Mouse (Mus musculus): ENCODE measurements at regions not wholly inside any gene's neighbourhood (a gene's known extent, or its start where the extent isn't known, plus 50 kb on each side); places are given as distances from the start of the nearest gene placed in this dataset.

GRCm38 (mm10) chr4:69898831-69899230, 511.4 kb downstream of the Cdk5rap2 start:
- Histone ChIP-seq H3K9ac (no peak overlapping the region), H3K36me3 (replicated peaks; ENCODE audit: control insufficient read depth, insufficient read depth) (no peaks in the 10 kb centered on the region), H3K4me1 (replicated peaks; ENCODE audit: control insufficient read depth, insufficient read depth, low read length) (no peaks in the 10 kb centered on the region), H3K4me2 (replicated peaks) (no peak overlapping the region), H3K27me3 (ENCODE audit: control insufficient read depth, insufficient read depth, low read length) (no peaks in the 10 kb centered on the region), H3K27ac (no peak overlapping the region), H3K9me3 (ENCODE audit: control insufficient read depth, low read length) (no peaks in the 10 kb centered on the region), H3K4me3 (replicated peaks; ENCODE audit: low read length) (no peak overlapping the region)
- DNase-seq (ENCODE audit: low spot score): no peak
- ATAC-seq (ENCODE audit: low FRiP score): no peak
- 72% methylated on average over 1 of the region's 1 CpGs for WGBS

GRCm38 (mm10) chr4:69896111-69896510, 514.1 kb downstream of the Cdk5rap2 start:
- Histone ChIP-seq H3K9me3 (ENCODE audit: control insufficient read depth, low read length) (no peaks in the 10 kb centered on the region), H3K27ac (no peak overlapping the region), H3K36me3 (replicated peaks; ENCODE audit: control insufficient read depth, insufficient read depth) (no peaks in the 10 kb centered on the region), H3K4me2 (replicated peaks) (no peak overlapping the region), H3K4me1 (replicated peaks; ENCODE audit: control insufficient read depth, insufficient read depth, low read length) (no peaks in the 10 kb centered on the region), H3K9ac (no peak overlapping the region), H3K4me3 (replicated peaks; ENCODE audit: low read length) (no peak overlapping the region), H3K27me3 (ENCODE audit: control insufficient read depth, insufficient read depth, low read length) (no peaks in the 10 kb centered on the region)
- 81% methylated on average over 1 of the region's 1 CpGs for WGBS
- ATAC-seq (ENCODE audit: low FRiP score) (no peak), DNase-seq (ENCODE audit: low spot score) (no peak)

- Histone ChIP-seq H3K4me3 (replicated peaks; ENCODE audit: low read length) (no peak overlapping the region), H3K27me3 (ENCODE audit: control insufficient read depth, insufficient read depth, low read length) (no peaks in the 10 kb centered on the region), H3K4me1 (replicated peaks; ENCODE audit: control insufficient read depth, insufficient read depth, low read length) (0 out of 2 replicates have a peak, but pooled peaks cover 2% of the 10 kb centered on the region), H3K9ac (no peak overlapping the region), H3K9me3 (ENCODE audit: control insufficient read depth, low read length) (no peaks in the 10 kb centered on the region), H3K36me3 (replicated peaks; ENCODE audit: control insufficient read depth, insufficient read depth) (no peaks in the 10 kb centered on the region), H3K4me2 (replicated peaks) (no peak overlapping the region), H3K27ac (no peak overlapping the region)
- ATAC-seq (ENCODE audit: low FRiP score) (no peak), DNase-seq (ENCODE audit: low spot score) (no peak)
Observed at GRCm38 (mm10) chr4:69892829-69893175, 517.4 kb downstream of the Cdk5rap2 start.

GRCm38 (mm10) chr4:69891898-69892828, 518.1 kb downstream of the Cdk5rap2 start:
- H3K9ac ChIP-seq: no peak overlapping the region
- H3K9me3 ChIP-seq (ENCODE audit: control insufficient read depth, low read length): no peaks in the 10 kb centered on the region
- H3K4me3 ChIP-seq (replicated peaks; ENCODE audit: low read length): no peak overlapping the region
- no peak for DNase-seq (ENCODE audit: low spot score)
- H3K4me1 ChIP-seq (replicated peaks; ENCODE audit: control insufficient read depth, insufficient read depth, low read length): 0 out of 2 replicates have a peak, but pooled peaks cover 2% of the 10 kb centered on the region
- H3K27ac ChIP-seq: no peak overlapping the region
- H3K27me3 ChIP-seq (ENCODE audit: control insufficient read depth, insufficient read depth, low read length): no peaks in the 10 kb centered on the region
- WGBS: 34% methylated on average over 8 of the region's 8 CpGs
- peak; percentile 59; the same call in 1 of the 2 replicates for ATAC-seq (ENCODE audit: low FRiP score)
- no peak overlapping the region for H3K4me2 ChIP-seq (replicated peaks)
- H3K36me3 ChIP-seq (replicated peaks; ENCODE audit: control insufficient read depth, insufficient read depth): no peaks in the 10 kb centered on the region

GRCm38 (mm10) chr4:69890655-69891054, 519.6 kb downstream of the Cdk5rap2 start:
- 59% methylated on average over 2 of the region's 2 CpGs for WGBS
- Histone ChIP-seq H3K27ac (no peak overlapping the region), H3K9me3 (ENCODE audit: control insufficient read depth, low read length) (no peaks in the 10 kb centered on the region)

GRCm38 (mm10) chr4:69889931-69890634, 520.2 kb downstream of the Cdk5rap2 start:
- no peak overlapping the region for H3K9ac ChIP-seq
- ATAC-seq (ENCODE audit: low FRiP score) (no peak), DNase-seq (ENCODE audit: low spot score) (peak; percentile 33)
- H3K4me3 ChIP-seq (replicated peaks; ENCODE audit: low read length): no peak overlapping the region
- no peaks in the 10 kb centered on the region for H3K36me3 ChIP-seq (replicated peaks; ENCODE audit: control insufficient read depth, insufficient read depth)
- no peak overlapping the region for H3K27ac ChIP-seq
- no peaks in the 10 kb centered on the region for H3K27me3 ChIP-seq (ENCODE audit: control insufficient read depth, insufficient read depth, low read length)
- H3K4me2 ChIP-seq (replicated peaks): no peak overlapping the region
- no peaks in the 10 kb centered on the region for H3K9me3 ChIP-seq (ENCODE audit: control insufficient read depth, low read length)
- 27% methylated on average over 5 of the region's 5 CpGs for WGBS
- 0 out of 2 replicates have a peak, but pooled peaks cover 2% of the 10 kb centered on the region for H3K4me1 ChIP-seq (replicated peaks; ENCODE audit: control insufficient read depth, insufficient read depth, low read length)

More at GRCm38 (mm10) chr4:69890655-69891054, 519.6 kb downstream of the Cdk5rap2 start:
- Histone ChIP-seq H3K27me3 (ENCODE audit: control insufficient read depth, insufficient read depth, low read length) (no peaks in the 10 kb centered on the region), H3K9ac (no peak overlapping the region), H3K4me1 (replicated peaks; ENCODE audit: control insufficient read depth, insufficient read depth, low read length) (0 out of 2 replicates have a peak, but pooled peaks cover 2% of the 10 kb centered on the region), H3K4me2 (replicated peaks) (no peak overlapping the region), H3K4me3 (replicated peaks; ENCODE audit: low read length) (no peak overlapping the region), H3K36me3 (replicated peaks; ENCODE audit: control insufficient read depth, insufficient read depth) (no peaks in the 10 kb centered on the region)
- DNase-seq (ENCODE audit: low spot score): no peak
- ATAC-seq (ENCODE audit: low FRiP score): no peak

- Histone ChIP-seq H3K4me2 (replicated peaks) (no peak overlapping the region), H3K4me1 (replicated peaks; ENCODE audit: control insufficient read depth, insufficient read depth, low read length) (no peaks in the 10 kb centered on the region), H3K27ac (no peak overlapping the region), H3K9me3 (ENCODE audit: control insufficient read depth, low read length) (no peaks in the 10 kb centered on the region), H3K36me3 (replicated peaks; ENCODE audit: control insufficient read depth, insufficient read depth) (no peaks in the 10 kb centered on the region), H3K27me3 (ENCODE audit: control insufficient read depth, insufficient read depth, low read length) (no peaks in the 10 kb centered on the region), H3K4me3 (replicated peaks; ENCODE audit: low read length) (no peak overlapping the region), H3K9ac (no peak overlapping the region)
- ATAC-seq (ENCODE audit: low FRiP score) (peak; percentile 48), DNase-seq (ENCODE audit: low spot score) (no peak)
- WGBS: 58% methylated on average over 2 of the region's 2 CpGs
Observed at GRCm38 (mm10) chr4:69876734-69877133, 533.5 kb downstream of the Cdk5rap2 start.

GRCm38 (mm10) chr4:69870638-69871037, 539.6 kb downstream of the Cdk5rap2 start:
- H3K4me2 ChIP-seq (replicated peaks): no peak overlapping the region
- H3K4me3 ChIP-seq (replicated peaks; ENCODE audit: low read length): no peak overlapping the region
- no peaks in the 10 kb centered on the region for H3K27me3 ChIP-seq (ENCODE audit: control insufficient read depth, insufficient read depth, low read length)
- no peaks in the 10 kb centered on the region for H3K4me1 ChIP-seq (replicated peaks; ENCODE audit: control insufficient read depth, insufficient read depth, low read length)
- ATAC-seq (ENCODE audit: low FRiP score) (no peak), DNase-seq (ENCODE audit: low spot score) (no peak)
- H3K9me3 ChIP-seq (ENCODE audit: control insufficient read depth, low read length): no peaks in the 10 kb centered on the region
- 73% methylated on average over 2 of the region's 2 CpGs for WGBS
- no peak overlapping the region for H3K27ac ChIP-seq
- H3K9ac ChIP-seq: no peak overlapping the region
- no peaks in the 10 kb centered on the region for H3K36me3 ChIP-seq (replicated peaks; ENCODE audit: control insufficient read depth, insufficient read depth)

GRCm38 (mm10) chr4:69855001-69855400, 555.2 kb downstream of the Cdk5rap2 start:
- no peak overlapping the region for H3K9ac ChIP-seq
- no peak overlapping the region for H3K4me3 ChIP-seq (replicated peaks; ENCODE audit: low read length)
- no peaks in the 10 kb centered on the region for H3K36me3 ChIP-seq (replicated peaks; ENCODE audit: control insufficient read depth, insufficient read depth)
- no peaks in the 10 kb centered on the region for H3K27me3 ChIP-seq (ENCODE audit: control insufficient read depth, insufficient read depth, low read length)
- no peaks in the 10 kb centered on the region for H3K4me1 ChIP-seq (replicated peaks; ENCODE audit: control insufficient read depth, insufficient read depth, low read length)
- 92% methylated on average over 13 of the region's 13 CpGs for WGBS
- H3K27ac ChIP-seq: no peak overlapping the region
- ATAC-seq (ENCODE audit: low FRiP score) (no peak), DNase-seq (ENCODE audit: low spot score) (no peak)
- H3K4me2 ChIP-seq (replicated peaks): no peak overlapping the region
- no peaks in the 10 kb centered on the region for H3K9me3 ChIP-seq (ENCODE audit: control insufficient read depth, low read length)

All from hindbrain, embryonic 14.5 days (tissue).